Mouse (Mus musculus) liver, embryonic 11.5 days (tissue): ENCODE results near the gene Ngp. TPM values are rescaled to one million over a fixed set of nuclear protein-coding genes. Genes with fewer than 3 reads are reported as not detected.

Experiments used
- ATAC-seq: fragments of 200-750 bp; cut with Nextera tagmentation; replicated peaks from 2 replicates; pipeline ENCODE4 v1.8.0; 2017; ENCODE audit warnings: moderate number of reproducible peaks, mild to moderate bottlenecking, moderate TSS enrichment, moderate library complexity; ENCODE audit not compliant: low FRiP score
- DNase-seq: peaks from one replicate; pipeline ENCODE4 v3.0.0-alpha.2; 2017; ENCODE audit warnings: low spot score
- H3K27ac ChIP-seq: fragments of 300-500 bp; sonication (generic); 2 replicates; pipeline ENCODE4 v1.5.1; 2014; ENCODE audit warnings: mild to moderate bottlenecking, low read depth, low read length, control low read depth
- H3K27me3 ChIP-seq: fragments of 300-500 bp; sonication (generic); replicated peaks from 2 replicates; pipeline ENCODE4 v1.6.1; 2014; ENCODE audit warnings: low read length, mixed read lengths; ENCODE audit not compliant: control insufficient read depth, insufficient read depth
- H3K36me3 ChIP-seq: fragments of 300-500 bp; sonication (generic); 2 replicates; pipeline ENCODE4 v1.6.1; 2014; ENCODE audit warnings: mild to moderate bottlenecking, low read length, moderate library complexity, mixed read lengths; ENCODE audit not compliant: control insufficient read depth, insufficient read depth
- H3K4me1 ChIP-seq: fragments of 300-500 bp; sonication (generic); replicated peaks from 2 replicates; pipeline ENCODE4 v1.6.1; 2014; ENCODE audit warnings: low read length, mixed read lengths; ENCODE audit not compliant: control insufficient read depth, insufficient read depth
- H3K4me2 ChIP-seq: fragments of 300-500 bp; sonication (generic); 2 replicates; pipeline ENCODE4 v1.6.1; 2014; ENCODE audit warnings: mild to moderate bottlenecking, control low read depth, moderate library complexity
- H3K4me3 ChIP-seq: fragments of 300-500 bp; sonication (generic); 2 replicates; pipeline ENCODE4 v1.5.1; 2014; ENCODE audit warnings: low read depth, low read length, control low read depth
- H3K9ac ChIP-seq: fragments of 300-500 bp; sonication (generic); 2 replicates; pipeline ENCODE4 v1.6.1; 2014; ENCODE audit warnings: low read depth, low read length, control low read depth
- H3K9me3 ChIP-seq: fragments of 300-500 bp; sonication (generic); 2 replicates; pipeline ENCODE4 v1.6.1; 2016; ENCODE audit warnings: low read length, inconsistent platforms, mixed read lengths; ENCODE audit not compliant: control insufficient read depth
- WGBS: fragments of 180-500 bp; shearing (Covaris S2); extraction: QIAGEN DNeasy Blood & Tissue Kit; methylation state at CpG from one replicate; pipeline ENCODE4 v1.1.7; 2014; 5-methylcytosine and 5-hydroxymethylcytosine counted together
- polyA plus RNA-seq: library from polyadenylated mRNA; unstranded; fragments of >200 nt; fragmentation: Nextera tagmentation; extraction: Ambion mirVana; gene quantifications from 2 replicates; pipeline ENCODE4 v1.2.1, GENCODE M21; 2014

Gene Ngp
- polyA plus RNA-seq, 1 experiment from 2014 or later: 16.6 TPM

DNA sequence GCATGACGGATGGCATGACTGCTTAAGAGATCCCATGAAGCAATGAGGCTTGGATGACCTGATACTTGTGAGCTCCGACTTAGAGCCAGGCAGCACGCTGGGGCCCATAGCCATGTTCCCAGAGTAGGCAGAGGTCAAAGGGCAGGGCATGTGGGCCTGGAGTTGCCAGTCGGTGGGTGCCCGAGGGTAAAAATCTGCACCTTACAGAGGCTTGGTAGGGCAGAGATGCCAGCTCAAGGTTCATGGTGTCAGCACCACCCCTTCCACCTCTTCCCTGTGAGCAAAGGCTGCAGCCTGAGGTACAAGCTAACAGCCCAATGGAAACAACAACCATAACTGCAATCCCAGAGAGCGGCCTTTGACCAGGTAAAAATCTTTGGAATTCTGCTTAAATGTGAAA lies 45.8 kb downstream of the Ngp start:
- no peak overlapping the region for H3K9ac ChIP-seq
- no peaks in the 10 kb centered on the region for H3K36me3 ChIP-seq
- WGBS: 88% methylated on average over 6 of the region's 6 CpGs
- H3K4me2 ChIP-seq: no peak overlapping the region
- H3K4me1 ChIP-seq: peaks cover 3% of the 10 kb centered on the region; the same call in 1 of the 2 replicates
- no peaks in the 10 kb centered on the region for H3K9me3 ChIP-seq
- H3K27ac ChIP-seq: no peak overlapping the region
- no peak for ATAC-seq
- no peaks in the 10 kb centered on the region for H3K27me3 ChIP-seq
- DNase-seq: no peak
- H3K4me3 ChIP-seq: no peak overlapping the region

DNA sequence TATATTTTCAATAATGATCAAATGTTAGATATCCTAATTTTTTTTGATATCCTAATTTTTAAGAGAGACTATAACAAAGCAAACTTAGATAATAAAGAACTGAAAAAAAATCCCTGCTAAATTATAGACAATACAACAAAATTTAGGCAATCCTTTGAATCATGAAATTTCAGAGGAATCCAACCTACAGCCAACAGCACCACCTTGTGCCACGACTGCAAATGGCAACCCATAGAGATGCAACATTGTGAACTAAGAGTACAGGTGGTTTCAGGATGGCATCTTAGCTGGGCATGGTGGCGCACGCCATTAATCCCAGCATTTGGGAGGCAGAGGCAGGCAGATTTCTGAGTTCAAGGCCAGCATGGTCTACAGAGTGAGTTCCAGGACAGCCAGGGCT lies 46.6 kb downstream of the Ngp start:
- H3K27me3 ChIP-seq: no peaks in the 10 kb centered on the region
- no peak for DNase-seq
- H3K4me1 ChIP-seq: peaks cover 3% of the 10 kb centered on the region; the same call in 1 of the 2 replicates
- no peak for ATAC-seq
- H3K9me3 ChIP-seq: no peaks in the 10 kb centered on the region
- no peak overlapping the region for H3K4me2 ChIP-seq
- 77% methylated on average over 3 of the region's 3 CpGs for WGBS
- no peak overlapping the region for H3K9ac ChIP-seq
- H3K27ac ChIP-seq: no peak overlapping the region
- H3K4me3 ChIP-seq: no peak overlapping the region
- no peaks in the 10 kb centered on the region for H3K36me3 ChIP-seq

Other genes with a start within 250 kb of the Ngp start
- gene Cspg5, start 176.0 kb upstream of the Ngp start, polyA plus RNA-seq: 0.21 and 0.34 TPM in 2 replicates
- 27.7 TPM in 2 replicates for gene Elp6, start 114.6 kb upstream of the Ngp start, polyA plus RNA-seq
- gene Scap, start 86.5 kb upstream of the Ngp start, polyA plus RNA-seq: 32.9 and 36.7 TPM in 2 replicates
- gene Ptpn23, start 11.5 kb upstream of the Ngp start, polyA plus RNA-seq: 13.2 and 13.6 TPM in 2 replicates
- 7.1 TPM in 2 replicates for gene Klhl18, start 56.9 kb downstream of the Ngp start, polyA plus RNA-seq
- 0.66 and 1.0 TPM in 2 replicates for gene Kif9, start 57.2 kb downstream of the Ngp start, polyA plus RNA-seq
- 36.3 and 44.9 TPM in 2 replicates for gene Setd2, start 112.8 kb downstream of the Ngp start, polyA plus RNA-seq
- 8.2 and 9.9 TPM in 2 replicates for gene Nradd, start 204.7 kb downstream of the Ngp start, polyA plus RNA-seq
- 8.0 TPM in 2 replicates for gene Nbeal2, start 234.4 kb downstream of the Ngp start, polyA plus RNA-seq
- gene Ccdc12, start 236.8 kb downstream of the Ngp start, polyA plus RNA-seq: 161 TPM in 2 replicates